Mouse (Mus musculus): Measurements from ENCODE around the gene Ptdss2.

DNA sequence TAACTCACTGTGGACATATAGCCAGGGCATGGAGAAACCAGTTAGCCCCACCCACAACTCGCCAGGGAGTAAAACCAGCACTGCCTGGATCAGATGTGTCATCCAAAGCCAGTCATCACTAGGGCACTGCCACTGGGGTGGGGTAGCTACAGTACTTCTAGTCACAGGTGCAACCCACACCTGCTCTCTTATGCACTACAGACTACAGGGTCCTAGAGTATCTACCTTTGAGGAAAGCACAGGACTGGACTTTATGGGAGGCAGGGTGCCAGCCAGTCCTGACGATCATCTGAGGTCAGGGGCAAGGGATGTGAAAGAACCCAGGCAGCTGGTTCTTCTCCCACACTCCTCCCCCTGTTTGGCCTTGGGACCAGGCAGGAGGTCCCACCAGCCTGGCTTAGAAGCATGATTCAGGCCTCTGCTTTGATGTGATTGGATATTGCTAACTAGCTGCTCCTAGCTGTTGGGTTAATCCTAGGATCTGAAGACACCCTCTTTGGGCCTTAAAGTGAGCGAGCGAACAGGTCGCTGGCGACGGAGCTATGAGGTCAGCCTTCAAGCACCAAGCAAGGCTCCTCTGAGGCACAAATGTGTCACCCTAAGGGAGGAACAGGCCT lies 45.8 kb downstream of the Ptdss2 start:
- TF ChIP-seq CTCF (IDR thresholded peaks at IDR 0.05; ENCODE audit: insufficient read depth, low read length) (no peak), POLR2A (IDR thresholded peaks at IDR 0.05; ENCODE audit: borderline replicate concordance, extremely low read depth, low read depth, low read length) (no peak; the same call in 1 of the 2 replicates)

Data from lung, adult 2 months (tissue).